Mouse (Mus musculus): ENCODE measurements around the gene Vmn2r81. TPM values are rescaled to one million over a fixed set of nuclear protein-coding genes. Genes with fewer than 3 reads are reported as not detected.
"Not testable (repeated sequence)": the region's sequence is repeated elsewhere in the genome, so short reads cannot be mapped to it uniquely, and the experiment has no call there.

Vmn2r81 gene
- not detected in 2 replicates for polyA plus RNA-seq (2014; fragmentation: Nextera tagmentation; extraction: Ambion mirVana)

GRCm38 (mm10) chr10:79247392-79247791 is at the start of gene Vmn2r81:
Gene Vmn2r81 (plus strand): TSS chr10:79247692.
- not testable (repeated sequence) for ATAC-seq

GRCm38 (mm10) chr10:79199973-79200372 is 47.5 kb upstream of the Vmn2r81 start:
- DNase-seq (ENCODE audit: low spot score); H3K4me3 ChIP-seq (ENCODE audit: low read depth, low read length); H3K27me3 ChIP-seq (replicated peaks; ENCODE audit: control insufficient read depth, insufficient read depth, low read length); H3K36me3 ChIP-seq (ENCODE audit: control insufficient read depth, insufficient read depth, low read length); H3K9me3 ChIP-seq (replicated peaks; ENCODE audit: control insufficient read depth, low read length); H3K9ac ChIP-seq (ENCODE audit: low read length); H3K27ac ChIP-seq (ENCODE audit: low read depth, low read length); ATAC-seq; H3K4me1 ChIP-seq (ENCODE audit: control insufficient read depth, insufficient read depth, low read length); H3K4me2 ChIP-seq (ENCODE audit: low read length): not testable (repeated sequence)
- WGBS: 71% methylated on average over 1 of the region's 1 CpGs

More at GRCm38 (mm10) chr10:79247392-79247791, at the start of gene Vmn2r81:
- not testable (repeated sequence) for H3K27ac ChIP-seq (ENCODE audit: low read depth, low read length); H3K9ac ChIP-seq (ENCODE audit: low read length); DNase-seq (ENCODE audit: low spot score); H3K36me3 ChIP-seq (ENCODE audit: control insufficient read depth, insufficient read depth, low read length); H3K4me1 ChIP-seq (ENCODE audit: control insufficient read depth, insufficient read depth, low read length); H3K4me2 ChIP-seq (ENCODE audit: low read length); H3K9me3 ChIP-seq (replicated peaks; ENCODE audit: control insufficient read depth, low read length); H3K4me3 ChIP-seq (ENCODE audit: low read depth, low read length); H3K27me3 ChIP-seq (replicated peaks; ENCODE audit: control insufficient read depth, insufficient read depth, low read length)
- 67% methylated on average over 2 of the region's 3 CpGs for WGBS

GRCm38 (mm10) chr10:79220432-79220831 is 27.1 kb upstream of the Vmn2r81 start:
- no peak for DNase-seq (ENCODE audit: low spot score)
- Histone ChIP-seq H3K9me3 (replicated peaks; ENCODE audit: control insufficient read depth, low read length) (no peaks in the 10 kb centered on the region), H3K4me2 (ENCODE audit: low read length) (no peak overlapping the region), H3K4me1 (ENCODE audit: control insufficient read depth, insufficient read depth, low read length) (no peaks in the 10 kb centered on the region), H3K27me3 (replicated peaks; ENCODE audit: control insufficient read depth, insufficient read depth, low read length) (no peaks in the 10 kb centered on the region), H3K36me3 (ENCODE audit: control insufficient read depth, insufficient read depth, low read length) (no peaks in the 10 kb centered on the region), H3K4me3 (ENCODE audit: low read depth, low read length) (no peak overlapping the region), H3K27ac (ENCODE audit: low read depth, low read length) (no peak overlapping the region), H3K9ac (ENCODE audit: low read length) (no peak overlapping the region)
- ATAC-seq: no peak

GRCm38 (mm10) chr10:79221606-79222005 is 25.9 kb upstream of the Vmn2r81 start:
- no peaks in the 10 kb centered on the region for H3K4me1 ChIP-seq (ENCODE audit: control insufficient read depth, insufficient read depth, low read length)
- no peak for DNase-seq (ENCODE audit: low spot score)
- H3K36me3 ChIP-seq (ENCODE audit: control insufficient read depth, insufficient read depth, low read length): no peaks in the 10 kb centered on the region
- ATAC-seq: no peak
- no peaks in the 10 kb centered on the region for H3K9me3 ChIP-seq (replicated peaks; ENCODE audit: control insufficient read depth, low read length)
- no peak overlapping the region for H3K4me2 ChIP-seq (ENCODE audit: low read length)
- no peak overlapping the region for H3K27ac ChIP-seq (ENCODE audit: low read depth, low read length)
- H3K27me3 ChIP-seq (replicated peaks; ENCODE audit: control insufficient read depth, insufficient read depth, low read length): no peaks in the 10 kb centered on the region
- H3K4me3 ChIP-seq (ENCODE audit: low read depth, low read length): no peak overlapping the region
- H3K9ac ChIP-seq (ENCODE audit: low read length): no peak overlapping the region

- no peak for ATAC-seq
- Histone ChIP-seq H3K4me2 (ENCODE audit: low read length) (no peak overlapping the region), H3K9ac (ENCODE audit: low read length) (no peak overlapping the region), H3K9me3 (replicated peaks; ENCODE audit: control insufficient read depth, low read length) (no peaks in the 10 kb centered on the region), H3K4me1 (ENCODE audit: control insufficient read depth, insufficient read depth, low read length) (no peaks in the 10 kb centered on the region), H3K36me3 (ENCODE audit: control insufficient read depth, insufficient read depth, low read length) (no peaks in the 10 kb centered on the region), H3K4me3 (ENCODE audit: low read depth, low read length) (no peak overlapping the region), H3K27ac (ENCODE audit: low read depth, low read length) (no peak overlapping the region), H3K27me3 (replicated peaks; ENCODE audit: control insufficient read depth, insufficient read depth, low read length) (no peaks in the 10 kb centered on the region)
- DNase-seq (ENCODE audit: low spot score): no peak
- WGBS: 76% methylated on average over 7 of the region's 7 CpGs
These were observed 25.3 kb upstream of the Vmn2r81 start for GRCm38 (mm10) chr10:79222214-79222613.

- not testable (repeated sequence) for H3K9me3 ChIP-seq (replicated peaks; ENCODE audit: control insufficient read depth, low read length); H3K27me3 ChIP-seq (replicated peaks; ENCODE audit: control insufficient read depth, insufficient read depth, low read length); H3K36me3 ChIP-seq (ENCODE audit: control insufficient read depth, insufficient read depth, low read length); H3K9ac ChIP-seq (ENCODE audit: low read length); H3K4me1 ChIP-seq (ENCODE audit: control insufficient read depth, insufficient read depth, low read length); H3K27ac ChIP-seq (ENCODE audit: low read depth, low read length)
- ATAC-seq (peak; percentile 84), DNase-seq (ENCODE audit: low spot score) (peak; percentile 70)
- WGBS: 4% methylated on average over 16 of the region's 16 CpGs
- H3K4me2 ChIP-seq (ENCODE audit: low read length): peak overlapping the region; percentile 34; the same call in 1 of the 2 replicates
- H3K4me3 ChIP-seq (ENCODE audit: low read depth, low read length): peak overlapping the region; percentile 25
These were observed 74.7 kb downstream of the Vmn2r81 start for GRCm38 (mm10) chr10:79322033-79322736.

GRCm38 (mm10) chr10:79322737-79323086 is 75.2 kb downstream of the Vmn2r81 start:
- H3K9ac ChIP-seq (ENCODE audit: low read length): no peak overlapping the region
- H3K27ac ChIP-seq (ENCODE audit: low read depth, low read length): no peak overlapping the region
- no peaks in the 10 kb centered on the region for H3K4me1 ChIP-seq (ENCODE audit: control insufficient read depth, insufficient read depth, low read length)
- no peak for DNase-seq (ENCODE audit: low spot score)
- H3K9me3 ChIP-seq (replicated peaks; ENCODE audit: control insufficient read depth, low read length): no peaks in the 10 kb centered on the region
- peak; percentile 54 for ATAC-seq
- no peak overlapping the region for H3K4me2 ChIP-seq (ENCODE audit: low read length)
- H3K27me3 ChIP-seq (replicated peaks; ENCODE audit: control insufficient read depth, insufficient read depth, low read length): no peaks in the 10 kb centered on the region
- no peaks in the 10 kb centered on the region for H3K36me3 ChIP-seq (ENCODE audit: control insufficient read depth, insufficient read depth, low read length)
- no peak overlapping the region for H3K4me3 ChIP-seq (ENCODE audit: low read depth, low read length)

Other genes with a start within 250 kb of the Vmn2r81 start
- gene Olfr1351, start 235.2 kb upstream of the Vmn2r81 start, polyA plus RNA-seq (2014; fragmentation: Nextera tagmentation; extraction: Ambion mirVana): not detected in 2 replicates
- not detected in 2 replicates for gene Olfr57, start 219.0 kb upstream of the Vmn2r81 start, polyA plus RNA-seq (2014; fragmentation: Nextera tagmentation; extraction: Ambion mirVana)
- gene 2610008E11Rik, start 150.1 kb upstream of the Vmn2r81 start, polyA plus RNA-seq (2014; fragmentation: Nextera tagmentation; extraction: Ambion mirVana): 50.9 and 63.9 TPM in 2 replicates
- gene Vmn2r80, start 98.9 kb upstream of the Vmn2r81 start, polyA plus RNA-seq (2014; fragmentation: Nextera tagmentation; extraction: Ambion mirVana): not detected in 2 replicates
- gene Vmn2r82, start 108.8 kb downstream of the Vmn2r81 start, polyA plus RNA-seq (2014; fragmentation: Nextera tagmentation; extraction: Ambion mirVana): not detected in 2 replicates
- gene Vmn2r83, start 221.0 kb downstream of the Vmn2r81 start, polyA plus RNA-seq (2014; fragmentation: Nextera tagmentation; extraction: Ambion mirVana): not detected in 2 replicates

Measured in forebrain, embryonic 14.5 days (tissue).